Mouse (Mus musculus) regulatory T cell (primary cell): Measurements from ENCODE around the gene Ebf1.

Source experiments
- in situ Hi-C: fragments of 300-600 bp; cut with MboI, MseI; formaldehyde crosslinking; loops from one replicate; pipeline ENCODE4 v1.15.1; 2025; ENCODE audit warnings: high pct_unique_total_duplicates

The Ebf1 gene

GRCm38 (mm10) chr11:44731763-44732162 is 114.6 kb downstream of the Ebf1 start:
- in situ Hi-C loops: no loop called here

GRCm38 (mm10) chr11:44733276-44733675 is 116.2 kb downstream of the Ebf1 start:
- in situ Hi-C loops: no loop called here

- in situ Hi-C loops: no loop called here
These were observed 120.9 kb downstream of the Ebf1 start for GRCm38 (mm10) chr11:44738046-44738445.

GRCm38 (mm10) chr11:44738820-44739219 is 121.7 kb downstream of the Ebf1 start:
- in situ Hi-C loops: no loop called here

GRCm38 (mm10) chr11:44740278-44741041 is 123.3 kb downstream of the Ebf1 start:
- in situ Hi-C loops: no loop called here

- in situ Hi-C loops: no loop called here
These were observed 124.0 kb downstream of the Ebf1 start for GRCm38 (mm10) chr11:44741042-44741491.

GRCm38 (mm10) chr11:44744446-44744845 is 127.3 kb downstream of the Ebf1 start:
- in situ Hi-C loops: no loop called here

- in situ Hi-C loops: no loop called here
These were observed 128.8 kb downstream of the Ebf1 start for GRCm38 (mm10) chr11:44745946-44746345.

- in situ Hi-C loops: no loop called here
These were observed 129.6 kb downstream of the Ebf1 start for GRCm38 (mm10) chr11:44746731-44747130.

- in situ Hi-C loops: no loop called here
These were observed 132.2 kb downstream of the Ebf1 start for GRCm38 (mm10) chr11:44749309-44749708.

GRCm38 (mm10) chr11:44754336-44754735 is 137.2 kb downstream of the Ebf1 start:
- in situ Hi-C loops: loop anchor here (10.0 kb wide), 1 partner anchor 1300 kb away; no protein-coding TSS in a partner anchor

- in situ Hi-C loops: loop anchor here (10.0 kb wide), 1 partner anchor 1302 kb away; no protein-coding TSS in a partner anchor
These were observed 139.2 kb downstream of the Ebf1 start for GRCm38 (mm10) chr11:44756321-44756720.

- in situ Hi-C loops: loop anchor here (10.0 kb wide), 1 partner anchor 1304 kb away; no protein-coding TSS in a partner anchor
These were observed 141.7 kb downstream of the Ebf1 start for GRCm38 (mm10) chr11:44758857-44759256.

- in situ Hi-C loops: no loop called here
These were observed 144.2 kb downstream of the Ebf1 start for GRCm38 (mm10) chr11:44761128-44761996.

GRCm38 (mm10) chr11:44763992-44764835 is 147.1 kb downstream of the Ebf1 start:
- in situ Hi-C loops: no loop called here

- in situ Hi-C loops: no loop called here
These were observed 147.9 kb downstream of the Ebf1 start for GRCm38 (mm10) chr11:44764988-44765387.

- in situ Hi-C loops: no loop called here
These were observed 149.1 kb downstream of the Ebf1 start for GRCm38 (mm10) chr11:44766246-44766645.

- in situ Hi-C loops: no loop called here
These were observed 150.2 kb downstream of the Ebf1 start for GRCm38 (mm10) chr11:44767322-44767721.

GRCm38 (mm10) chr11:44768346-44768745 is 151.2 kb downstream of the Ebf1 start:
- in situ Hi-C loops: no loop called here

GRCm38 (mm10) chr11:44770989-44771564 is 154.0 kb downstream of the Ebf1 start:
- in situ Hi-C loops: no loop called here

- in situ Hi-C loops: no loop called here
These were observed 157.3 kb downstream of the Ebf1 start for GRCm38 (mm10) chr11:44774411-44774810.
